Mouse (Mus musculus) heart, postnatal 14 days (tissue): ENCODE results near the gene Icmt. TPM values are rescaled to one million over a fixed set of nuclear protein-coding genes. Genes with fewer than 3 reads are reported as not detected.
A peak's percentile ranks its signal among the peaks of the same experiment; 100 is the strongest.

ENCODE experiments used
- DNase-seq, 2 experiments: peaks; one replicate each; pipeline ENCODE4 v3.0.0; 2021 to 2022
- intact Hi-C: fragments of 180-260 bp; cut with DNase I; formaldehyde crosslinking; loops from one replicate; pipeline ENCODE4 v1.15.1; 2025
- total RNA-seq, 2 experiments: library from RNA; stranded (reverse); gene quantifications; 2 replicates each; pipeline ENCODE4 v1.2.3; 2021

The Icmt gene
- total RNA-seq, 2 experiments from 2014 or later = 25.9 to 27.2 TPM

DNA sequence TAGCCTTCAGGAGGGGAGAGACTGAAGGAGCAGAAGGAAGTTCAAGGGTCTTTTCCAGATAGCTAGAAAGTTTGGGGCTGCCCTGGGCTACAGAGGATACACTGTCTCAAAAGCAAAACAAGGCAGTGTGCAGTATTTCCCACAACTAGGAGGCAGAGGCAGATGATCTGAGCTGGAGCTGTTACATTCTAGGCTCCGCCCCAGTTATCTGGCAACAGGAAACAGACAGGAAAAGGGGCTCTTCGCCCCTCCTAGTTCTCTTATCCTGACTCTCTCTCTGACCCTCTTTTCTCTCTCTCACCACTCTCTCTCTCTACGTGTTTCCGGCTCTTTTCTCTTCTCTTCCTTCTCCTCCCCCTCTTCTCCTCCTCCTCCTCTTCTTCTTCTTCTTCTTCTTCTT, 1.1 kb upstream of the Icmt start:
- DNase-seq = no peak
- intact Hi-C loops = no loop called here

DNA sequence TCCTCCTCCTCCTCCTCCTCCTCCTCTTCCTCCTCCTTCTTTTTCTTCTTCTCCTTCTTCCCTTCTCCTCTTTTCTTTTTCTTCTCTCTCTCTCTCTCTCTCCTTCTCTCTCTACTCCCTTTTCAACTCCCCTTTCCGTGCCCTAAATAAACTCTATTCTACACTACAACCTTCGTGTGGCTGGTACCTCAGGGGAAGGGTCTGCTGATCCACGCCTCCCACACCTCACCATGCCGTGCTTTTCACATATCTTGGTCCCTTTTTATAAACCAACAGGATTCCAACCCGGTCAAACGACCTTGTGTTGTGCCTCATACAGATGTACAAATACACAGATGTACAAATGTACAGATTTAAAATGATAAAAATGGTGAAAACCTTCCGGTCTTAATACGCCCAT, 656 bp upstream of the Icmt start:
- DNase-seq = no peak

DNA sequence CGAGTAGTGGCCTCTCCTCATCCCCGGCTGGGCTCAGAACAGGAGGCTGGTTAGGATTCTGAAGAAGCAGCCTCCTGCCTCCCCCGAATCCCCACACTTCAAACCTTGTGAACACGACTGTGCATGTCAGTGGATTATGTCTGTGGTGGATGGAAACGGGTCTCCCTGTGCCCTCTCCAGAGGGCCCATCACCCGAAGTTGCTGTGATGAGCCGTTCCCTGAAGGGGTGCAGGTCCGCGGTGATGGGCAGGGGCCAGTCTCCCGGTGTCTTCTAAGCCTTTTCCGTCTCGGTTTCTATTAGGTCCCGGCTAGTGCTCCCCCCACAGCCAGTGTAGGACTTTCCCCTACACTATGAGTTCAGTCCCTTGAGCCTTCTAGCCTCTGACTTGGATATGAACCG, 1.8 kb downstream of the Icmt start:
- intact Hi-C loops = no loop called here
- no peak for DNase-seq

More for the DNA sequence above, 656 bp upstream of the Icmt start:
- intact Hi-C loops = no loop called here

DNA sequence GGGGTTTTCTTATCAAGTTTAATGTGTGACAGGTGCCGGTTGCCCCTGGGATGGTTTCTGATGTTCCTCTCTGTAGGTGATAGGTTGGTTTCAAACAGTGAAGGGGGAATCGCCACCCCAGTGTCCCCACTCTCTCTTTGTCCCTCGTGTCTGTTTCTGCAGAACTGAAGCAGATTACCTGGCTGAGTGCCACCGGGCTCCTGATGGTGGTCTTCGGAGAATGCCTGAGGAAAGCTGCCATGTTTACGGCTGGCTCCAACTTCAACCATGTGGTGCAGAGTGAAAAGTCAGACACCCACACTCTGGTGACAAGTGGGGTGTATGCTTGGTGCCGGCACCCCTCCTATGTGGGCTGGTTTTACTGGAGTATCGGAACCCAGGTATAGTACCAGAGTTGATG, 3.3 kb downstream of the Icmt start:
- intact Hi-C loops = no loop called here
- no peak for DNase-seq

DNA sequence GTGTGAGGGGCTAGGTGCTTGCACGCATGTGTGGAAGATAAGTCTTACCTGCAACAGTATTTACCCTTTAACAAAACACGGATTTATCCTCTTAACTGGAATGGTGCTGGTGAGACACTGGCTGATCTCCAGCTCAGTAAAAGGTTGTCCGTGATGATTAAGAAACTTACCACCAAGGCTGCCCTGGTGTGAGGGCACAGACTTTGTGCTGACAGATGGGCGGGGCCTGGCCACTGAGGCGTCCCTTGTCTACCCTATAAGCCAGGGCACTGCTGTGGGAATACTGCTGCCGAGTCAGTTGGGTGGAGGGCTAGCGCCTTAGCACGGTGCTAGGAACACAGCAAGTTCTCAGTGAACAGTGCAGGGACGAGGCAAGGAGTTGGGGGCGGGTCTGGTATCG, 5.0 kb downstream of the Icmt start:
- no peak for DNase-seq
- intact Hi-C loops = no loop called here

DNA sequence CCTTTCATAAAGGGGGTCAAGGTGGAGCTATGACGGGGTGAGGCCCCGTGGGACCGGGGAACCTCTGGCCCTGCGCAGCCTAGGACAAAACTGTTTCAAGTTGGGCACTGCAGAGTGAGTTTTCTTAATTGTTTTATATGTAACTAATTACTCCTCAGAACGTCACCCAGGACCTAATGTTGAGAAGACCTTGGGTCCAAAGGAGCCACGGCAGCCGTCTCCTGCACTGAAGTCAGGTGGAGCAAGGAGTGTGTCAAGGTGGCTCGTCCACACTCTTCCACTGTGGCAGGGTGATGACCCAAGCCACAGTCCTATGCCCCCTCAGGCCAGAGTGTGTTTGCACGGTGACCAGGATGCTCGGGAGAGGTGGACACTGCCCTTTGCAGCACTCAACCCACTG, 6.1 kb downstream of the Icmt start:
- no peak for DNase-seq
- intact Hi-C loops = no loop called here

DNA sequence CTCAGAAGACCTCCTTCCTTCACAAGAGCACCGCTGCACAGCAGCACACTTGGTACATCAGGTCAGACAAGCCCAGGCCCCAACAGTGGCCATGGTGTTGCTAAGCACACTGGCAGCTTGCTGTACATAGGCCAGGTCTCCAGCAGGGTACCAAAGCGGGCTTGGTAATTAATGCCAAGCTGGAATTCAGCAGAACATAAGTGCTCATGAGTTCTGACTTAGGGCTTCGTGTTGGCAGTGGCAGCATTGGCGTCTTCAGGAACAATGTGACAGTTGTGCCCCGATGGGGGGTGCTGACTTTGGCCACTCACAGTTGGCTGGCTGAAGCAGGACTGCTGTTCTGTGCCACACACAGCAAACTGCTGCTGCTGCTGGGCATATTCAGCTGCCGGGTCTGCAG, 7.7 kb downstream of the Icmt start:
- intact Hi-C loops = no loop called here

DNA sequence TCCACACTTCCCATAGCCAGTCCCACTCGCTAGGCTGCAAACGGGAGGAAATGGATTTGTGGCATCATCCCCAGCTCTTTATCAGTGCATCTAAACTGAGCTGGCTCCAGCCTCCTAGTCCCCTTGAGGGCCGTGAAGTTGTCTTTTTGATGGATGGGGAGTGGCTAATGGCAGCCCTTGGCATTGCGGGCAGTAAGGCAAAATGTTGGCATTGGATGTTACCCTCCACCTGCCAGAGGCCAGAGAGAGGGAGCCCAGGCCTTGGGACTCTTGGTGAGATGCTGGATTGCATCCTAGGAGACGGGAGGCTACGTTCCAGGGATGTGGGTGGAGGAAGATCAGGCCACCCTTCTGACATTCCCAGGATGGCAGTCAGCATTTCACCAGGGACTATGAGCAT, 9.0 kb downstream of the Icmt start:
- no peak for DNase-seq

More for the DNA sequence above, 7.7 kb downstream of the Icmt start:
- DNase-seq = no peak

DNA sequence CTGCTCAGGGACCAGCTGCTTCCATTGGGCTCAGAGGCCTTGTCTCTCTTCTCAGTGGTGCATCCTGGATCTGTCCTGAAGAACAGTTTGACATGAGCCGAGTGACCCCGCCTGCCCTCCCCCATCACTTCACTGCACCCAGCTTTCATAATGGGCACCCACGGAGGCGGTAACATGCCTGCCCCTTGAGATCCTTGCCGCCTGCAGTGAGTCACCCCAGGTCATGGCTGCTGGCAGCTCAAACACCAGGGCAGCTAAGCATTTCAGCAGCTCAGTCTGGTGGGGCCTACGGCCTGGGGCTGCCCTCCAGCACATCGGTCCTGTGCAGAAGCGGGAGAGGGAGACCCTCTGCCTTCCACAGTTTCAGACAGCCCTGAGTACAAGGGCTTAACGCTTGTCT, 10.5 kb downstream of the Icmt start:
- DNase-seq = no peak
- intact Hi-C loops = no loop called here

More for the DNA sequence above, 9.0 kb downstream of the Icmt start:
- intact Hi-C loops = no loop called here

DNA sequence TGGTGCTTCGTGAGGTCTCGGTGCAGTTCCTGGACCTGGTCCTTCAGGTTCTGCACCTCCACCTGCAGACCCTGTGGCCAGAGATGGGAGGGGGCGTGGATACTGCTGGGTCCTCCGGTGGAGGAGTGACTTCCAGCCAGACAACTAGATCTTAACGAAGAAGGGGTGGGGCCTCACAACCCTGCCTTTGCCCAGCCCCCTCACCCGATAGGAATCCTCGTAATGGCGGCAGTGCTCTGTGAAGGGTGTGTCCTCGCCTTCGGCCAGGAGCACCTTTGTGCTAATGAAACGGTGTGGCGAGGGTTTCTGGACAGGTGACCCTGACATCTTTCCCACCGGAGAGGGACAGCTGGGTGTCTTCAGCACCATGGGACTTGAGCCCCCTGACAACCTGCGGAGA, 15.2 kb downstream of the Icmt start:
- intact Hi-C loops = no loop called here
- DNase-seq = no peak

DNA sequence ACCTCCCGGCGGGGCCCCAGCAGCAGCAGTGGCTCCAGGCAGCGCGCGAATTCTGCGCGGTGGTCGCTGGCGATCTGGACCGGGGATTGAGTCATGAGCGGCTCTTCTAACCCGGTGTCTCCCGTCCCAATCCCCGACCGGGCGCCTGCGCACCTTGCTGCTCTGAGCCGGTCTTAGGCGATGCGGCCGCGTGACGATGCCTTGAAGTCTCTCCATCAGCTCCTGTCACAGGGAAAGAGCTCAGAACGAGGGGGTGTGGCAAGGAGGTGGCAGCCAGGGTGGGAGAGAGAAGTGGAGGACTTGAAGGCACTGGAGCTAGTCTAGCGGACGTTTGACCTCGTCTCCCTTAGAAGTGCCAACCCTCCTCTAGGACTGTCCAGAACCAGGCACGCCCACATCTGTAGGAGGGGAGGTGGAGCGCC, 16.2 kb downstream of the Icmt start:
- DNase-seq = no peak
- intact Hi-C loops = no loop called here

DNA sequence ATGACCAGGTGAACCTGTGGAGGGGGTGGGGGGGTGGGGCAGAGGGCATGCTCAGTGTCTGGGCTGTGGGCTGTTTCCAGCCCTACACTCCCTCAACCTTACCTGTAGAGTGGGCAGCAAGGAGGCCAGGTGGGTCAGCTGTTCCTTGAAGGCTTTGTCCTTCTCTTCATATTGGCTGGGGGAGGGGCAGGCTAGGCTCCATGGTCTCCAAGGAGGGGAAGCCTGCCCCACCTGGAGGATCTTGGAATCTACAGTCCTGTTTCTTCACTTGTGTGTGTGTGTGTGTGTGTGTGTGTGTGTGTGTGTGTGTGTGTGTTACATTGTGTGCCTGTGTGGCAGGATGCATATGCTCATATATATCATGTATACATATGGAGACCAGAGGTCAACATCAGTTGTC, 16.9 kb downstream of the Icmt start:
- intact Hi-C loops = no loop called here
- DNase-seq = no peak

DNA sequence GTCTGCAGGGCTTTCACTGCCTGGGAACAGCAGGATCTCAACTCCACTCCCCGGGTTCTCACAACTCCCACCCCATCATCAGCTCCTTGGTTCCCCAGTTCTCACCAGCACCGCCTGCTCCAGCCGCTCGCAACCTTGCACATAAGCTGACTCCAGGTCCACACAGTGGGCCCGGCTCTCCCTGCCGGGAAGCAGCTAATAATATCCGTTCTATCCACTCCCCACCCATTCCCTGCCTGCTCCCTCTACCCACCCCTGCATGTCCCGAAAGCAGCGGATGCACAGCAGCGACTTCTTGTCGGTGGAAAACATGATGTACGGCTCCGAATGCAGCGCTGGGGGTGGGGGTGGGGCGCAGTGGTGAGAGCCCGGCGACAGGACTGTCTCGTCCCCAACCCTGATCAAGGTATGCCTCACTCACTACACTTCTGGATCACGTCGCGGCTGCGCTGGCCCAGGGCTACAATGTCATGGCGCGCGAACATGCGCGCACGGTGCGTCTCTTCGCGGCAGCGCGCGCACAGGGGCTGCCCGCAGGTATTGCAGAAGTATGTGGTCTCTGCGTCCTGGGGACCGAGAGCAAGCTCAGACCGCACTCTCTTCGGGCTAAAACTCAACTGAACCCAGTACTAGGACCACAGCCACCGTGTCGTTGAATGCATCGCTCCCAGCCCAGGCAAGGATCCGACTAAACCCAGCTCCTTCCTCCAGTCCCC, 18.6 kb downstream of the Icmt start:
- intact Hi-C loops = no loop called here
- DNase-seq = no peak

DNA sequence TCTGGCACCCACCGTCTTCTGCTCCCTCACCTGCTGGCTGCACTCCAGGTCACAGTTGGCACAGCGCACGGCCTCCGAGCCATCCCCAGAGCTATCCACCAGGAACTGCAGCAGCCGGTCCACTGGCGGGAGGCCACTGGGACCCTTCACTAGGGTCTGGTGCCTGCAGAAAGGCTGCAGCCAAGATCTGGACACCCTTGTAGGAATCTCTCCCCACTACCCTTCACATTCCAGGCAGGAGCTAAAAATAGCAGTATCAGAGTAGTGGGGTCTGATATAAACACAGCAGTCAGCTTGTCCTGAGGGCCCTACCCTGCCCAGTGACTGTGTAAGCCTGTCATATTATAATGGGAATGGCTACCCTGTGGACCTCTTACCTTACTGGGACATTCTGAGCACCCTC, 20.6 kb downstream of the Icmt start:
- intact Hi-C loops = no loop called here
- DNase-seq = peak; percentile 46 to 67

DNA sequence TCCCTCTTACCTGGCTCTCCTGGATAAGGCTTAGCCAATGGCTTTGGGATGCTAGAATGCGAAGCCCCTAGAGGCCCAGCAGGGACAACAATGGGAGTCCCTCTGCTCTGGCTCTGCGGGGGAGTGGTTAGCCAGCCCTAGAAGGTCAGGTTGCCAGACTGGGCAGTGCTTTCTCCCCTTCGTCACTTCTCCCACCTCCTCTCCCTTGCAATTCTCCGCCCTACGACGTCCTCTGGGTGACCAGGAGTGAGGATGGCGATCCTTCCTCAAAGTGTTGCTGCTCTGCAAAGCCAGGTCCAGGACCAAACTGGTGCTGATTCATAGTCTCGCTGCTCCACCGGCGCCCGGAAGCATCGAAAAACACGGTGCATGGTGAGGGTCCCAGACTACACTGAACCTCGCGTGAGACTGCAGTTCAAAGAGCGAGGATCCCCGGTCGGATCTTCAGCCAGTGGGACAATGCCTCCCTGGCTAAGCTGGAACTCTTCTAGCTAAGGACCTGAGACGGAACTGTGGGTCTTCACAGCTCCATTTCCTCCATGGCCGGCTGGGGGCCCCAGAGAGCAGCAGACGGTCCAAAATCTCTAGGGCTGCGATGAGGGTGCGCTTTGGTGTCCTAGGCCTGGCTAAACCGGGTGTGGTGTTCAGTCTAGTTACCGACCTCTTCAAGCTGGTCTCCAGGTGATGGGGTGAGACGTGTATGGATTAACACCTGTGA, 21.6 kb downstream of the Icmt start, which contains the start of gene Rnf207:
TSS of gene Rnf207 (minus strand) at position 477 of the 718 bp plus-strand sequence.
- intact Hi-C loops = no loop called here
- DNase-seq = peak; percentile 67 to 73

DNA sequence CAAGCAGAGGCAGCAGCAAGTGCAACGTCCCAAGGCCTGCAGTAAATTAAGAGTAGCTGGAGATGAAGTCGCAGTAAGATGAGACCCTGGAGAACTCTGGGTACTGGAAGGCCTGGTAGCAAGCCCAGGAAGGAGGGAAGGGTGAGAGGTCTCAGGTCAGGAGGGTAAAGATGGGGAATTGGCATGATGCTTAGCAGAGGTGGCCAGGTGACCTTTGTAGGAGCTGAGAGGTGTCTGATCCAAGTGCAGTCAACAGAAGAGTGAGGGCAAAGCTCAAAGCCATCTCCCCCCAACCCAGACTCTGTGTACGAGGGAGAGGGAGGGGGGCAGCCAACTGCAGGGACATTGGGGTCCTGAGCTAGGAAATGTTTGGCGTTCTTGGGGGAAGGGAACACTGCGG, 24.4 kb downstream of the Icmt start:
- intact Hi-C loops = no loop called here
- no peak for DNase-seq

DNA sequence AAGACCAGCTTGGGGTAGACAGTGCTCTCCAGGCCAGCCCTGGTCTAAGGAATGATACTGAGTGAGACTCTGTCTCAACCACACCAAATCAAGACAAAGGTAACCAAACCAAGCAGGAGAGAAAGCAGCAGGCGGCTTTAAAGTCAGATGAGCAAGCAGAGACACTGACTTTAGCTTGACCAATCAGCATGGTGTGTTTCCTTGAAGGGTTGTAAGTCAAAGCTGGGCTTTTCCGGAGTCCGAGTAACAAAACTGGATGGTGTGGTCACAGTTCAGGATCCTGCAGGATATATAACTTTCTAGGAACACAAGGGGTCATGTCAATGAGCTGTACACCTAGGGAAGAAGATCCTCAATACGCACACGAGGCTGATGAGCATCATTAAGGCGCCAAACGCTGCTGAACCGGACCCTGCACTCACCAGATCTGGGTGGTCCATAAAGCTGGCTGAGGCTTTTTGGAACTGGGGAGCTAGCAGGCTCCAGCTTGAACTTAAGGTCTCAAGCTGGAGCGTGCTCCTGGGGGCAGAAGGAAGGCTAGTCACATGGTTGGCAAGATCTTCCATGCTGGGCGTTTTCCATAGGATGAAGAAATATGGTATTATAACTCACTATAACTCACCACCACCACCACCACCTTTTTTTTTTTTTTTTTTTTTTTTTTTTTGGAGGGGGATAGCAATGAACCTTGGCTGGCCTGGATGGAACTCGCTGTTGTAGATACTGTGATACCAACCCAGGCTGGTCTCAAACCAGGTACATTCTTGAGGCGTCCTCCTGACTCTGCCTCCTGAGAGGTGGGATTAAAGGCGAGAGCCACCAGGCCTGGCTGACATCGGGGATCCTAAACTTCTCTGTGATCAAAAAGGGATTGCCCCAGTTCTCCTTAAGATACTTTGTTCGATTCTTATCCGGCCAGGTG, 27.9 kb downstream of the Icmt start:
- intact Hi-C loops = no loop called here
- no peak for DNase-seq

DNA sequence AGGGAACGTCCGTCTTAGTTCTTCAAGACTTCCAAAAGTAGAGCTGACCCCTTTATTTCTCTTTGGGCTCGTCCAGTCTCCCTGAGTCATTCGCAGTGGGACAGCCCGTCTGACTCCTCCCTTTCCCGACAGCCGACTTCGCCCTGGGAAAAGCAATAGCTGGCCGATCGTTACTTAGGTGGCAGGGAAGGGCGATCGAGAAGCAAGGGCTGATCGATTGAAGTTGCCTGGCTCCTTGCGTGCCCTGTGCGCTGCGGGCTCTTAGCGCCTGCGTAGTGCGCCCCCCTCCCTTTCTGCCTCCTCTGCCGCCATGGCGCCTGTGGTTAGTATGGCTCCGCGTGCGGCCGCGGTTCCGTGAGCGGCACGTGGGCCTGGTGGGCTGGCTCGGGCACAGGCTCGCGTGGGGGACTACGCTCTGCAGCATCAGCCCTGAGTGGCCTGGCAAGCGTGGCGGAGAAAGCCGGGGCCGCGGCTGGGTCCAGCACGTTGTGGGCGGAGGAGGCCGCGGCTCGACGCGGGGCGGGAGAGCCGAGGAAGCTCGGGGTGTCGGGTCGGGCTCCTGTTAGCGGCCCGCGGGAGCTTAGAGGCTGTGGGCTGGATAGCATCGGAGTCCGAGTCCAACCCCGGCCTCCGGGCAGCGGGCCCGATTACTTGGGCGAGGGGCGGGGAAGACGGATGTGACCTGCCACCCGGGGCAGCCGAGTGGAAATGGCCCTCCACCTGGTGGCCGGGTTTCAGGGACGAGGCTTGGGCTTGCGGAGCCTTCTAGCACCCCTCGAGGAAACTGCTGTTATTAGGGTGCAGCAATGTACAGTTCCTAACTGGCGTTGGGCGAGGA, 28.8 kb downstream of the Icmt start, which contains the start of gene Rpl22:
TSS of gene Rpl22 (plus strand) at position 169 of the 838 bp plus-strand sequence.
- peak; percentile 90 for DNase-seq
- intact Hi-C loops = no loop called here

DNA sequence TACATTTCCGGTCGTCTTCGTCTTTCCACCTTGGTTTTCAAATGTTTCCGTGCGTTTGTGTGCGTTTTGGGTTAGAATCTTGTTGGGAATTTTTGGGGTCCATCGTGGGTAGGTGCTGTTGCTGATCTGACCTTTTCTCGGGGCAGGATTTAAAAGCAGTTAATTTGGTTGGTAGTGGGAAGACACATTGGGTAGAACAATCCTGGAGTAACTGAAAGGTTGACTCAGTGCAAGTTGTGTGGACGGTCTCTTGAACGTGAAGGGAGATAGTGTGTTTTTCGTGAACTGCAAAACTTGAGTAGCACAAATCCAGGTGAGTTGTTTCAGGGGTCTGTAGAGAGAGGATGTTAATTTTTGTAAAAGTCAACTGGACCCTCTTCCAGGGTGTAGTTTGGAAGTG, 29.5 kb downstream of the Icmt start:
- intact Hi-C loops = no loop called here
- no peak for DNase-seq

DNA sequence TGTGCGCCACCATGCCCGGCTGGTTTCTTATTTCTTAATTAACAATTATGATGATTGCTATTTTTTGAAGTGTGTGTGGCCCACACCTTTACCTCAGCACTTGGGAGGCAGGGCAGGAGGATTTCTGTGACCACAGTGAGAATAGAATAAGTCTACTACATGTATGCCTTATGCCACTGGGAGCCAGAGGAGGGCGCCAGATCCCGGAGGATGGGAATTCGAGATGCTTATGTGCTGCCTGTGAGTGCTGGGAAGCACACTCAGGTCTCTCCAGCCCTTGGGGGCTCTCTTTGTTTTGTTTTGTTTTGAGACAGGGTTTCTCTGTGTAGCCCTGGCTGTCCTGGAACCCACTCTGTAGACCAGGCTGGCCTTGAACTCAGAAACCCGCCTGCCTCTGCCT, 31.7 kb downstream of the Icmt start:
- peak; percentile 38 to 54 for DNase-seq
- intact Hi-C loops = no loop called here
